ENCODE assay signal across 12 mouse cellular contexts in genomic region chr12:100073201-100073672, GRCm38 (mm10). TPM values are rescaled to one million over a fixed set of nuclear protein-coding genes. Genes with fewer than 3 reads are reported as not detected.
A peak's percentile ranks its signal among the peaks of the same experiment; 100 is the strongest.
DNase-seq lines count a peak whose midpoint lies in the region; ATAC-seq and TF ChIP-seq lines count a peak whose summit lies in the region.
"Had no signal": no experiment of that assay in that cellular context is flagged by ENCODE, and none has a peak within 500 bp of the region (broad histone marks: within the 10 kb centered on the region; RNA-seq: fewer than 3 reads in every experiment).

No protein-coding gene starts in this region.

- ATAC-seq in heart, embryonic 15.5 days (replicated peaks; ENCODE audit: insufficient number of reproducible peaks, insufficient read depth, low FRiP score, low read depth): 0 out of 2 replicates have a peak, but pooled peaks have one; percentile 35
- peak; percentile 50 for ATAC-seq in lung, postnatal 0 days
- ATAC-seq: intestine, embryonic 16.5 days had no signal

- H3K9ac ChIP-seq in heart, embryonic 15.5 days: no peak overlapping the region
- H3K9ac ChIP-seq in lung, postnatal 0 days (replicated peaks; ENCODE audit: low read depth): no peak overlapping the region
- H3K9ac ChIP-seq: limb, embryonic 12.5 days; midbrain, embryonic 12.5 days had no signal

- H3K27me3 ChIP-seq in heart, embryonic 15.5 days: no peaks in the 10 kb centered on the region
- H3K27me3 ChIP-seq in lung, postnatal 0 days (replicated peaks; ENCODE audit: insufficient read depth, low read length): no peaks in the 10 kb centered on the region
- H3K27me3 ChIP-seq: limb, embryonic 12.5 days; midbrain, embryonic 12.5 days had no signal

- H3K4me1 ChIP-seq in heart, embryonic 15.5 days (replicated peaks): no peaks in the 10 kb centered on the region
- no peaks in the 10 kb centered on the region for H3K4me1 ChIP-seq in lung, postnatal 0 days (ENCODE audit: insufficient read depth, low read depth, low read length)
- H3K4me1 ChIP-seq: limb, embryonic 12.5 days had no signal

- WGBS in heart, embryonic 15.5 days: 38% methylated on average over 4 of the region's 4 CpGs
- 44% methylated on average over 4 of the region's 4 CpGs for WGBS in lung, postnatal 0 days

- no peak overlapping the region for H3K4me3 ChIP-seq in heart, embryonic 15.5 days
- H3K4me3 ChIP-seq in lung, postnatal 0 days (ENCODE audit: low read depth, low read length): no peak overlapping the region
- H3K4me3 ChIP-seq: limb, embryonic 12.5 days; midbrain, embryonic 12.5 days had no signal

- H3K36me3 ChIP-seq in heart, embryonic 15.5 days: no peaks in the 10 kb centered on the region
- H3K36me3 ChIP-seq in lung, postnatal 0 days (ENCODE audit: insufficient read depth, low read length): no peaks in the 10 kb centered on the region
- H3K36me3 ChIP-seq: G1E; limb, embryonic 12.5 days; midbrain, embryonic 12.5 days had no signal

- no peak overlapping the region for H3K27ac ChIP-seq in heart, embryonic 15.5 days
- no peak overlapping the region for H3K27ac ChIP-seq in lung, postnatal 0 days (ENCODE audit: low read length)
- H3K27ac ChIP-seq: limb, embryonic 12.5 days; midbrain, embryonic 12.5 days had no signal

- no peak for DNase-seq in heart, adult 8-10 months (ENCODE audit: low spot score)
- peak; percentile 37 for DNase-seq in lung, postnatal 0 days (ENCODE audit: low spot score)
- no peak for DNase-seq in lung, postnatal 36 days
- peak; percentile 51 for DNase-seq in heart, postnatal 4 days
- peak; percentile 90 for DNase-seq in telencephalon, adult 2 months (ENCODE audit: low read depth, low spot score)
- DNase-seq in adrenal gland, postnatal 10 days: no peak
- DNase-seq: adrenal gland, postnatal 36 days had no signal

- no peak for TF ChIP-seq EP300 in lung, postnatal 0 days (IDR thresholded peaks at IDR 0.05)

- no peaks in the 10 kb centered on the region for H3K9me3 ChIP-seq in heart, embryonic 15.5 days (replicated peaks)
- no peaks in the 10 kb centered on the region for H3K9me3 ChIP-seq in lung, postnatal 0 days (ENCODE audit: low read length)
- H3K9me3 ChIP-seq: G1E; limb, embryonic 12.5 days; midbrain, embryonic 12.5 days had no signal

- TF ChIP-seq CTCF in lung, postnatal 0 days (IDR thresholded peaks at IDR 0.05): no peak

- no peak overlapping the region for H3K4me2 ChIP-seq in heart, embryonic 15.5 days
- no peak overlapping the region for H3K4me2 ChIP-seq in lung, postnatal 0 days (replicated peaks; ENCODE audit: low read depth, low read length)
- H3K4me2 ChIP-seq: limb, embryonic 12.5 days; midbrain, embryonic 12.5 days had no signal

RNA-seq across cellular contexts. Expression of gene Psmc1, which starts 36.7 kb away (rescaled TPM):
- polyA plus RNA-seq in heart, embryonic 15.5 days (2015; fragmentation: Nextera tagmentation; extraction: Ambion mirVana): 173 and 182 TPM in 2 replicates
- 100 to 1,000 TPM; 125 to 153 (median 140) TPM for total RNA-seq in heart, adult 8-10 months (2022)
- polyA plus RNA-seq in lung, postnatal 0 days (2015; fragmentation: Nextera tagmentation; extraction: Ambion mirVana): 155 and 160 TPM in 2 replicates
- total RNA-seq in heart, postnatal 4 days (2021): 100 to 1,000 TPM; 143 to 149 TPM
- total RNA-seq in adrenal gland, postnatal 10 days (2021): 100 to 1,000 TPM; 167 to 169 TPM

Comparison
In these comparisons a context has a peak if more than half of its experiments do, and no peak if none do; other contexts are left out.
1. DNase-seq: peak in lung, postnatal 0 days (single experiment), heart, postnatal 4 days (single experiment) and telencephalon, adult 2 months (single experiment); none in heart, adult 8-10 months (single experiment), lung, postnatal 36 days (single experiment) and adrenal gland, postnatal 10 days (single experiment).